Mouse (Mus musculus) liver, embryonic 14.5 days (tissue): ENCODE data around the gene Gm21762.
"Not testable (repeated sequence)": the region's sequence is repeated elsewhere in the genome, so short reads cannot be mapped to it uniquely, and the experiment has no call there.

Experiments used
- CTCF ChIP-seq: IDR thresholded peaks from 2 replicates; pipeline ENCODE4 v1.5.1; 2016; ENCODE audit warnings: antibody characterized with exemption, low read depth, control low read depth
- EP300 ChIP-seq: IDR thresholded peaks from 2 replicates; pipeline ENCODE4 v1.6.1; 2016; ENCODE audit warnings: antibody characterized with exemption, low read depth

DNA sequence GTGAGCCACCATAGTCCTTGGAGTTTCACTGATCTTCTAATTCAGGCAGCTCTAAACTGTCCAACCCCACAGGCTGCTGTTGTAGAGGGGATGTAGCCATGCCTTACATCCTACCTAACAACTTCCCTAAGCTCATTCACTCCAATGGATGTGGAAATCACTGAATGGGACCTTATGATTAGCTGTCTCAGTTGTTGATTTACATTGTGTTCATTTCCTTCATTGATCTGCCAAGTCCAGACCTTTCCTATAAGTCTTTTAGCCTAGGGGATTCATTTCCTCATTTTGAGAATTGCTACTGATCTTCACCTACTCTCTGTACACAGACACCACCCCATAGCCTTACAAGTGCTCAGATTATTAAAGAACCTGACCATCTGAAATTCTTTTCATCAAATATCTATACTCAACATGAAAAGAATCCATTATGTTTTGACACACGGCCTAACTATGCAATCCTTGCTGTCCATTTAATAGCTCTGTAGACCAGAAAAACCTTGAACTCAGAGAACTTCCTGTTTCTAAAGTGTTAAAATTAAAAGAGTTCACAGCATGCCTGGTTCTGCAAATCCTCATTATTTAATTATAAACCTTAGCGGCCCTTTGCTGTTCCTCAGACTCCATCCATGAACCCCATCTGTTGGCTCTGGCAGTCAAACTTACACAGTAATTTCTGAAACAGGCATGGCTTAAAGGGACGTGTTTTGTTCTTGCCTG lies 35.6 kb upstream of the Gm21762 start:
- TF ChIP-seq CTCF, EP300: not testable (repeated sequence)
